Mouse (Mus musculus): Measurements from ENCODE around the gene Ppm1e. TPM values are rescaled to one million over a fixed set of nuclear protein-coding genes. Genes with fewer than 3 reads are reported as not detected.

Ppm1e gene
- polyA plus RNA-seq, 1 experiment from 2014 or later, result 2.7 TPM

- 57% methylated on average over 5 of the region's 5 CpGs for WGBS
Measured at GRCm38 (mm10) chr11:87320007-87320406, 38.8 kb downstream of the Ppm1e start.

GRCm38 (mm10) chr11:87318956-87319708 lies 39.7 kb downstream of the Ppm1e start:
- Histone ChIP-seq H3K9ac (replicated peaks; ENCODE audit: low read depth, low read length) (no peak overlapping the region), H3K4me3 (ENCODE audit: low read depth, low read length) (no peak overlapping the region), H3K27me3 (ENCODE audit: control insufficient read depth, insufficient read depth, low read length) (no peaks in the 10 kb centered on the region), H3K36me3 (ENCODE audit: control insufficient read depth, insufficient read depth, low read length) (no peaks in the 10 kb centered on the region), H3K4me2 (replicated peaks; ENCODE audit: low read depth, low read length) (no peak overlapping the region), H3K4me1 (ENCODE audit: control insufficient read depth, insufficient read depth, low read length) (no peaks in the 10 kb centered on the region), H3K27ac (ENCODE audit: low read length) (no peak overlapping the region), H3K9me3 (ENCODE audit: control insufficient read depth, low read depth, low read length) (no peaks in the 10 kb centered on the region)
- no peak for ATAC-seq (ENCODE audit: insufficient number of reproducible peaks, insufficient read depth, low FRiP score, low read depth)
- WGBS, result 88% methylated on average over 9 of the region's 9 CpGs

More at GRCm38 (mm10) chr11:87320007-87320406, 38.8 kb downstream of the Ppm1e start:
- H3K4me2 ChIP-seq (replicated peaks; ENCODE audit: low read depth, low read length), result no peak overlapping the region
- no peaks in the 10 kb centered on the region for H3K9me3 ChIP-seq (ENCODE audit: control insufficient read depth, low read depth, low read length)
- no peak overlapping the region for H3K27ac ChIP-seq (ENCODE audit: low read length)
- H3K27me3 ChIP-seq (ENCODE audit: control insufficient read depth, insufficient read depth, low read length), result no peaks in the 10 kb centered on the region
- no peak overlapping the region for H3K9ac ChIP-seq (replicated peaks; ENCODE audit: low read depth, low read length)
- ATAC-seq (ENCODE audit: insufficient number of reproducible peaks, insufficient read depth, low FRiP score, low read depth), result no peak
- no peak overlapping the region for H3K4me3 ChIP-seq (ENCODE audit: low read depth, low read length)
- H3K4me1 ChIP-seq (ENCODE audit: control insufficient read depth, insufficient read depth, low read length), result no peaks in the 10 kb centered on the region
- H3K36me3 ChIP-seq (ENCODE audit: control insufficient read depth, insufficient read depth, low read length), result no peaks in the 10 kb centered on the region

GRCm38 (mm10) chr11:87313533-87313932 lies 45.3 kb downstream of the Ppm1e start:
- no peaks in the 10 kb centered on the region for H3K36me3 ChIP-seq (ENCODE audit: control insufficient read depth, insufficient read depth, low read length)
- WGBS, result 59% methylated on average over 3 of the region's 3 CpGs
- no peak overlapping the region for H3K9ac ChIP-seq (replicated peaks; ENCODE audit: low read depth, low read length)
- no peaks in the 10 kb centered on the region for H3K27me3 ChIP-seq (ENCODE audit: control insufficient read depth, insufficient read depth, low read length)
- no peak overlapping the region for H3K4me2 ChIP-seq (replicated peaks; ENCODE audit: low read depth, low read length)
- H3K27ac ChIP-seq (ENCODE audit: low read length), result no peak overlapping the region
- no peak overlapping the region for H3K4me3 ChIP-seq (ENCODE audit: low read depth, low read length)
- no peak for ATAC-seq (ENCODE audit: insufficient number of reproducible peaks, insufficient read depth, low FRiP score, low read depth)
- H3K4me1 ChIP-seq (ENCODE audit: control insufficient read depth, insufficient read depth, low read length), result no peaks in the 10 kb centered on the region
- no peaks in the 10 kb centered on the region for H3K9me3 ChIP-seq (ENCODE audit: control insufficient read depth, low read depth, low read length)

- WGBS, result 76% methylated on average over 2 of the region's 2 CpGs
- no peak overlapping the region for H3K4me3 ChIP-seq (ENCODE audit: low read depth, low read length)
- H3K9me3 ChIP-seq (ENCODE audit: control insufficient read depth, low read depth, low read length), result no peaks in the 10 kb centered on the region
- no peak overlapping the region for H3K9ac ChIP-seq (replicated peaks; ENCODE audit: low read depth, low read length)
- no peaks in the 10 kb centered on the region for H3K36me3 ChIP-seq (ENCODE audit: control insufficient read depth, insufficient read depth, low read length)
- H3K27me3 ChIP-seq (ENCODE audit: control insufficient read depth, insufficient read depth, low read length), result no peaks in the 10 kb centered on the region
- no peak for ATAC-seq (ENCODE audit: insufficient number of reproducible peaks, insufficient read depth, low FRiP score, low read depth)
- H3K4me1 ChIP-seq (ENCODE audit: control insufficient read depth, insufficient read depth, low read length), result no peaks in the 10 kb centered on the region
- no peak overlapping the region for H3K4me2 ChIP-seq (replicated peaks; ENCODE audit: low read depth, low read length)
- H3K27ac ChIP-seq (ENCODE audit: low read length), result no peak overlapping the region
Measured at GRCm38 (mm10) chr11:87310309-87310708, 48.5 kb downstream of the Ppm1e start.

GRCm38 (mm10) chr11:87309329-87310074 lies 49.3 kb downstream of the Ppm1e start:
- no peak for ATAC-seq (ENCODE audit: insufficient number of reproducible peaks, insufficient read depth, low FRiP score, low read depth)
- Histone ChIP-seq H3K27me3 (ENCODE audit: control insufficient read depth, insufficient read depth, low read length) (no peaks in the 10 kb centered on the region), H3K9ac (replicated peaks; ENCODE audit: low read depth, low read length) (no peak overlapping the region), H3K9me3 (ENCODE audit: control insufficient read depth, low read depth, low read length) (no peaks in the 10 kb centered on the region), H3K4me1 (ENCODE audit: control insufficient read depth, insufficient read depth, low read length) (no peaks in the 10 kb centered on the region), H3K4me2 (replicated peaks; ENCODE audit: low read depth, low read length) (no peak overlapping the region), H3K36me3 (ENCODE audit: control insufficient read depth, insufficient read depth, low read length) (no peaks in the 10 kb centered on the region), H3K27ac (ENCODE audit: low read length) (no peak overlapping the region), H3K4me3 (ENCODE audit: low read depth, low read length) (no peak overlapping the region)
- 69% methylated on average over 8 of the region's 8 CpGs for WGBS

GRCm38 (mm10) chr11:87299066-87299465 lies 59.8 kb downstream of the Ppm1e start:
- no peak overlapping the region for H3K4me3 ChIP-seq (ENCODE audit: low read depth, low read length)
- H3K27me3 ChIP-seq (ENCODE audit: control insufficient read depth, insufficient read depth, low read length), result no peaks in the 10 kb centered on the region
- no peaks in the 10 kb centered on the region for H3K36me3 ChIP-seq (ENCODE audit: control insufficient read depth, insufficient read depth, low read length)
- H3K4me1 ChIP-seq (ENCODE audit: control insufficient read depth, insufficient read depth, low read length), result peaks cover 10% of the 10 kb centered on the region; the same call in 1 of the 2 replicates
- ATAC-seq (ENCODE audit: insufficient number of reproducible peaks, insufficient read depth, low FRiP score, low read depth), result no peak
- H3K9me3 ChIP-seq (ENCODE audit: control insufficient read depth, low read depth, low read length), result no peaks in the 10 kb centered on the region
- 51% methylated on average over 5 of the region's 5 CpGs for WGBS
- H3K27ac ChIP-seq (ENCODE audit: low read length), result no peak overlapping the region; the same call in 1 of the 2 replicates
- no peak overlapping the region for H3K4me2 ChIP-seq (replicated peaks; ENCODE audit: low read depth, low read length)
- no peak overlapping the region for H3K9ac ChIP-seq (replicated peaks; ENCODE audit: low read depth, low read length)

GRCm38 (mm10) chr11:87296467-87296866 lies 62.4 kb downstream of the Ppm1e start:
- no peak for ATAC-seq (ENCODE audit: insufficient number of reproducible peaks, insufficient read depth, low FRiP score, low read depth)
- Histone ChIP-seq H3K27me3 (ENCODE audit: control insufficient read depth, insufficient read depth, low read length) (no peaks in the 10 kb centered on the region), H3K9ac (replicated peaks; ENCODE audit: low read depth, low read length) (no peak overlapping the region), H3K36me3 (ENCODE audit: control insufficient read depth, insufficient read depth, low read length) (no peaks in the 10 kb centered on the region), H3K9me3 (ENCODE audit: control insufficient read depth, low read depth, low read length) (no peaks in the 10 kb centered on the region), H3K4me2 (replicated peaks; ENCODE audit: low read depth, low read length) (no peak overlapping the region), H3K4me1 (ENCODE audit: control insufficient read depth, insufficient read depth, low read length) (peaks cover 10% of the 10 kb centered on the region; the same call in 1 of the 2 replicates), H3K27ac (ENCODE audit: low read length) (no peak overlapping the region), H3K4me3 (ENCODE audit: low read depth, low read length) (no peak overlapping the region)
- 86% methylated on average over 6 of the region's 6 CpGs for WGBS

- no peak for ATAC-seq (ENCODE audit: insufficient number of reproducible peaks, insufficient read depth, low FRiP score, low read depth)
- H3K9me3 ChIP-seq (ENCODE audit: control insufficient read depth, low read depth, low read length), result no peaks in the 10 kb centered on the region
- H3K9ac ChIP-seq (replicated peaks; ENCODE audit: low read depth, low read length), result no peak overlapping the region
- WGBS, result 89% methylated on average over 2 of the region's 2 CpGs
- H3K27me3 ChIP-seq (ENCODE audit: control insufficient read depth, insufficient read depth, low read length), result no peaks in the 10 kb centered on the region
- H3K4me1 ChIP-seq (ENCODE audit: control insufficient read depth, insufficient read depth, low read length), result peaks cover 10% of the 10 kb centered on the region; the same call in 1 of the 2 replicates
- no peak overlapping the region for H3K4me3 ChIP-seq (ENCODE audit: low read depth, low read length)
- H3K4me2 ChIP-seq (replicated peaks; ENCODE audit: low read depth, low read length), result no peak overlapping the region
- no peaks in the 10 kb centered on the region for H3K36me3 ChIP-seq (ENCODE audit: control insufficient read depth, insufficient read depth, low read length)
- H3K27ac ChIP-seq (ENCODE audit: low read length), result no peak overlapping the region
Measured at GRCm38 (mm10) chr11:87295636-87296035, 63.2 kb downstream of the Ppm1e start.
